Mouse (Mus musculus): ENCODE results near the gene Fignl2.

Gene Fignl2

GRCm38 (mm10) chr15:101008386-101009010 lies 69.9 kb downstream of the Fignl2 start:
- DNase-seq (ENCODE audit: low spot score): no peak

GRCm38 (mm10) chr15:101007236-101007635 lies 71.1 kb downstream of the Fignl2 start:
- no peak for DNase-seq (ENCODE audit: low spot score)

- DNase-seq (ENCODE audit: low spot score): no peak
These were observed 71.9 kb downstream of the Fignl2 start for GRCm38 (mm10) chr15:101006251-101007040.

DNA sequence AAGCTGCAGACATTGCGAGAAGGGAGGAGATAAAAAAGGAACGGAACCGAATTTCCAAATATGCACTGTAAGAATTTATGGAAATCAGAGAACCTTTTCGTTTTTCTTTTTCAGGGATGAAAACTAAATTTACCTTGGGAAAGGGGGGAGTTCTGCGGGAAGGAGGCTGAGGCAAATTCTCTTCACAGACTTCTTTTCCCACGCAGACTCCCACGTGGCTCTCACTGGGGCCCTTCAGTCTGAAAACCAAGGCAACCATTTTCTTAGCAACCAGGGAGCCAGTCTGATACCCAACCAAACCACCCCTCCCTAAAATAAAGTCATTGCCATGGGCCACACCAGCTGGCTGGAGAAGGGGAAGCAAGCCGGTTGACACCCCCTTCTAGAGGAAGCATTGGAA lies 72.7 kb downstream of the Fignl2 start:
- no peak for DNase-seq (ENCODE audit: low spot score)

GRCm38 (mm10) chr15:101004538-101004937 lies 73.8 kb downstream of the Fignl2 start:
- no peak for DNase-seq (ENCODE audit: low spot score)

DNA sequence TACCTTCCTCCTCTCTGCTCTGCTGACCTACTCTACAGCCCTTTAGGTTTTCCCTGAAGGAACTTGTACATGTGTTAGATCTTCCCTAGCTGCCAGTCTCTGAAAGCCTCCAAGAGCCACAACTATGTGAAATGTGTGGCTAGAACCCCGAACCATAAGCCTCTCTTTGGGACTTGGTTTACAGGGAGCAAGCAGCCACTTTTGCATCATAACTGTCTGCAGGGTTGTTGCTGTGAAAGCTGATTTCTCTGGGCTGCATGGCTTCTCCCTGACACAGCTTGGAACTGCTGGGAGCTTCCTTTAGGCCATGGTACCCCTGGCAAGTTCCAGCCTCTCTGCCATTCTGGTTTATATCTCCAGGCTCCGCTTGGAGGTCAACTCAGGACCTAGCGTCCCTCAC lies 75.9 kb downstream of the Fignl2 start:
- DNase-seq (ENCODE audit: low spot score): no peak

GRCm38 (mm10) chr15:101001685-101002084 lies 76.7 kb downstream of the Fignl2 start:
- DNase-seq (ENCODE audit: low spot score): no peak
